Mouse (Mus musculus) embryonic fibroblast, embryonic 13.5 days (primary cell): Measurements from ENCODE around the gene Cdk7.

Experiments used
- CTCF ChIP-seq: IDR thresholded peaks from 2 replicates; pipeline ENCODE4 v1.5.1; 2011; ENCODE audit warnings: mild to moderate bottlenecking, control low read depth, low read length, moderate library complexity, borderline replicate concordance; ENCODE audit not compliant: insufficient read depth
- POLR2A ChIP-seq: IDR thresholded peaks from 2 replicates; pipeline ENCODE4 v1.6.1; 2011; ENCODE audit warnings: low read depth, mild to moderate bottlenecking, control low read depth, low read length, moderate library complexity

GRCm38 (mm10) chr13:100776710-100777109 lies 46.0 kb upstream of the Cdk7 start:
- TF ChIP-seq CTCF = no peak
- no peak for TF ChIP-seq POLR2A
